Mouse (Mus musculus): Measurements from ENCODE around the gene 1700013G24Rik. TPM values are rescaled to one million over a fixed set of nuclear protein-coding genes. Genes with fewer than 3 reads are reported as not detected.

Gene 1700013G24Rik
- total and polyA plus RNA-seq, 2 experiments from 2014 or later = not detected

DNA sequence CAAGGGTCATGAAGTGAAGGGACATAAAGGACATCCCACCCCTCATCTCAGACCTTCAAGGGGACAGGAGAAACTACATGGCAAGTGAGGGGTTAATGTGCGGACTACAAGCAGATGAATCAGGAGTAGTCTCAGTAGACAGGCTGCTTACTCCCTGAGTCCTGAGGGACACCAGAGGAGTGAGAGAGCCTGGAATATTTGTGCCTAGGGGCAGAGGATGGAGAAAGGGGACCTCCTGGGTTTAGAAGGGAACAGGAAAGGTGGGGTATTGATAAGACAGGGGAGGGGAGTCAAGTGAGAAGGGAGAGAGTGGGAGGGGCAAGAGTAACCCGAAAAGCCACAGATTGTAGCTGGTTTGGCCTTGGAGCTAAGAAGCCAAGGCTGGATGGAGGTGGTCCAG, 4.4 kb upstream of the 1700013G24Rik start:
- WGBS = 41% methylated on average over 2 of the region's 2 CpGs

DNA sequence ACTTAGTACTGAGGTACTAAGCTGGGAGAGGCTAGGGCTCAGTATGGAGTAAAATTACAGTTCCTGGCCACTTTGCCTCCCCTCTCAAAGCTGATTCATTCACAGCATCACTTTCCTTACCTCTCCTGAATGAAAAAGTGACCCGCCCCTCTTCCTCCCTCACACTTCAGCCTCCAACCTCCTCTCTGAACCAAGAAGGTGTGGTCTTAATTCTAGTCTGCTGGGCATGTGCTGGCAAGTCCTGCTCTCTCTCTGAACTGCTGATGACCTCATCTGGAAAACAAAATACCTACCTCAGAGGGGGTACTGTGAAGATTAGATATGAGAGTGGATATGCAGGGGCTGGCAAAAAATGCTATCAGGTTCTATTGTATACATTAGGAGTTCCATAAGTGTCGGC, 4.0 kb upstream of the 1700013G24Rik start:
- no peak for TF ChIP-seq CTCF (IDR thresholded peaks at IDR 0.05; ENCODE audit: low read depth)
- DNase-seq = no peak

More for the DNA sequence above, 4.4 kb upstream of the 1700013G24Rik start:
- ATAC-seq (no peak), DNase-seq (no peak)
- no peaks in the 10 kb centered on the region; the same call in 1 of the 2 replicates for H3K4me1 ChIP-seq (ENCODE audit: insufficient read depth)
- no peak overlapping the region for H3K27ac ChIP-seq (ENCODE audit: low read depth, low read length)
- no peak overlapping the region for H3K9ac ChIP-seq
- H3K27me3 ChIP-seq (ENCODE audit: insufficient read depth, low read length) = no peaks in the 10 kb centered on the region
- no peak overlapping the region for H3K4me2 ChIP-seq (ENCODE audit: low read depth)
- H3K9me3 ChIP-seq (ENCODE audit: low read length) = no peaks in the 10 kb centered on the region
- no peaks in the 10 kb centered on the region for H3K36me3 ChIP-seq (ENCODE audit: insufficient read depth)
- no peak overlapping the region for H3K4me3 ChIP-seq (ENCODE audit: low read depth, low read length)
- no peak for TF ChIP-seq CTCF (IDR thresholded peaks at IDR 0.05; ENCODE audit: low read depth)

DNA sequence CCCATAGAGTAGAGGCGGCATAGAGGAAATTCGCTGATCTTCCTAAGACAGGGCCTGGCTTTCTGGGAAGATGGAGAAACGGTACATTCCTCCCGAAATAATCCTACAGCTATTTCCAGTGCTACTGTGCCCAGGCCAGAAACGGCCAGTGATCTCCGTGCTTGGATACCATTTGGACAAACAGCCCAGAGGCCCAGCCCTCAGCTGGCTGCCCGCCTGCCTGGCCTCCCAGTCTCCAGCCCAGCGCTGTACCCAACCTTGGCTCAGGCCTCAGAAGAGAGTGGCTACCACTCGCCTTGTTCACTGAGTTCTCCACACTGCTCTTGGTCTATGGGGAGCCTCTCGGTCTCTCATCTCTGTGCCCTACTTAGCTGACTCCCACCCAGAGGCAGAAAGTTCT, 3.4 kb upstream of the 1700013G24Rik start:
- no peak for DNase-seq
- H3K9me3 ChIP-seq (ENCODE audit: low read length) = no peaks in the 10 kb centered on the region
- H3K27me3 ChIP-seq (ENCODE audit: insufficient read depth, low read length) = no peaks in the 10 kb centered on the region
- no peak overlapping the region for H3K9ac ChIP-seq
- no peak overlapping the region for H3K4me2 ChIP-seq (ENCODE audit: low read depth)
- H3K4me3 ChIP-seq (ENCODE audit: low read depth, low read length) = no peak overlapping the region
- TF ChIP-seq CTCF (IDR thresholded peaks at IDR 0.05; ENCODE audit: low read depth) = no peak
- no peaks in the 10 kb centered on the region; the same call in 1 of the 2 replicates for H3K4me1 ChIP-seq (ENCODE audit: insufficient read depth)
- no peak overlapping the region for H3K27ac ChIP-seq (ENCODE audit: low read depth, low read length)
- WGBS = 81% methylated on average over 10 of the region's 10 CpGs
- H3K36me3 ChIP-seq (ENCODE audit: insufficient read depth) = no peaks in the 10 kb centered on the region
- no peak for ATAC-seq

More for the DNA sequence above, 4.0 kb upstream of the 1700013G24Rik start:
- Histone ChIP-seq H3K36me3 (ENCODE audit: insufficient read depth) (no peaks in the 10 kb centered on the region), H3K4me2 (ENCODE audit: low read depth) (no peak overlapping the region), H3K27ac (ENCODE audit: low read depth, low read length) (no peak overlapping the region), H3K4me3 (ENCODE audit: low read depth, low read length) (no peak overlapping the region), H3K9ac (no peak overlapping the region), H3K27me3 (ENCODE audit: insufficient read depth, low read length) (no peaks in the 10 kb centered on the region), H3K9me3 (ENCODE audit: low read length) (no peaks in the 10 kb centered on the region), H3K4me1 (ENCODE audit: insufficient read depth) (no peaks in the 10 kb centered on the region; the same call in 1 of the 2 replicates)
- no peak for ATAC-seq
- 85% methylated on average over 2 of the region's 2 CpGs for WGBS

GRCm38 (mm10) chr4:137452190-137452589, 894 bp upstream of the 1700013G24Rik start:
- no peak overlapping the region for H3K27ac ChIP-seq (ENCODE audit: low read depth, low read length)
- H3K4me3 ChIP-seq (ENCODE audit: low read depth, low read length) = no peak overlapping the region

GRCm38 (mm10) chr4:137454582-137454981, 1.5 kb downstream of the 1700013G24Rik start:
- Histone ChIP-seq H3K27ac (ENCODE audit: low read depth, low read length) (no peak overlapping the region), H3K4me3 (ENCODE audit: low read depth, low read length) (no peak overlapping the region), H3K4me1 (ENCODE audit: insufficient read depth) (no peaks in the 10 kb centered on the region), H3K27me3 (ENCODE audit: insufficient read depth, low read length) (no peaks in the 10 kb centered on the region), H3K4me2 (ENCODE audit: low read depth) (no peak overlapping the region), H3K9me3 (ENCODE audit: low read length) (no peaks in the 10 kb centered on the region), H3K9ac (no peak overlapping the region), H3K36me3 (ENCODE audit: insufficient read depth) (no peaks in the 10 kb centered on the region)
- DNase-seq (no peak), ATAC-seq (no peak)
- TF ChIP-seq CTCF (IDR thresholded peaks at IDR 0.05; ENCODE audit: low read depth) = no peak
- 93% methylated on average over 14 of the region's 14 CpGs for WGBS

More at GRCm38 (mm10) chr4:137452190-137452589, 894 bp upstream of the 1700013G24Rik start:
- WGBS = 95% methylated on average over 6 of the region's 6 CpGs
- Histone ChIP-seq H3K4me2 (ENCODE audit: low read depth) (no peak overlapping the region), H3K4me1 (ENCODE audit: insufficient read depth) (no peaks in the 10 kb centered on the region; the same call in 1 of the 2 replicates), H3K27me3 (ENCODE audit: insufficient read depth, low read length) (no peaks in the 10 kb centered on the region), H3K9me3 (ENCODE audit: low read length) (no peaks in the 10 kb centered on the region), H3K36me3 (ENCODE audit: insufficient read depth) (no peaks in the 10 kb centered on the region), H3K9ac (no peak overlapping the region)
- no peak for TF ChIP-seq CTCF (IDR thresholded peaks at IDR 0.05; ENCODE audit: low read depth)
- ATAC-seq = no peak
- DNase-seq = no peak

GRCm38 (mm10) chr4:137456581-137456980, 3.5 kb downstream of the 1700013G24Rik start:
- Histone ChIP-seq H3K4me3 (ENCODE audit: low read depth, low read length) (no peak overlapping the region), H3K4me1 (ENCODE audit: insufficient read depth) (no peaks in the 10 kb centered on the region), H3K27me3 (ENCODE audit: insufficient read depth, low read length) (no peaks in the 10 kb centered on the region), H3K9ac (no peak overlapping the region), H3K27ac (ENCODE audit: low read depth, low read length) (no peak overlapping the region), H3K9me3 (ENCODE audit: low read length) (no peaks in the 10 kb centered on the region), H3K36me3 (ENCODE audit: insufficient read depth) (no peaks in the 10 kb centered on the region), H3K4me2 (ENCODE audit: low read depth) (no peak overlapping the region)
- DNase-seq = no peak
- TF ChIP-seq CTCF (IDR thresholded peaks at IDR 0.05; ENCODE audit: low read depth) = no peak
- WGBS = 83% methylated on average over 12 of the region's 12 CpGs
- ATAC-seq = no peak

GRCm38 (mm10) chr4:137457292-137457691, 4.2 kb downstream of the 1700013G24Rik start:
- Histone ChIP-seq H3K27ac (ENCODE audit: low read depth, low read length) (no peak overlapping the region), H3K27me3 (ENCODE audit: insufficient read depth, low read length) (no peaks in the 10 kb centered on the region), H3K36me3 (ENCODE audit: insufficient read depth) (no peaks in the 10 kb centered on the region), H3K4me2 (ENCODE audit: low read depth) (no peak overlapping the region), H3K4me1 (ENCODE audit: insufficient read depth) (no peaks in the 10 kb centered on the region), H3K9me3 (ENCODE audit: low read length) (no peaks in the 10 kb centered on the region), H3K4me3 (ENCODE audit: low read depth, low read length) (no peak overlapping the region), H3K9ac (no peak overlapping the region)
- DNase-seq (no peak), ATAC-seq (no peak)
- TF ChIP-seq CTCF (IDR thresholded peaks at IDR 0.05; ENCODE audit: low read depth) = no peak
- WGBS = 79% methylated on average over 4 of the region's 4 CpGs

All from forebrain, postnatal 0 days (tissue).